Mouse (Mus musculus): ENCODE data around the gene Tmem163.

GRCm38 (mm10) chr1:127577981-127578380 lies 101.4 kb downstream of the Tmem163 start:
- TF ChIP-seq CTCF (IDR thresholded peaks at IDR 0.05; ENCODE audit: extremely low read depth, insufficient read length, insufficient replicate concordance, low read depth, low read length) (no peak), POLR2A (IDR thresholded peaks at IDR 0.05; ENCODE audit: low read depth, low read length) (no peak)

All from small intestine, adult 2 months (tissue).